22 mouse cellular contexts compared by ENCODE assay signal in the genomic region with DNA sequence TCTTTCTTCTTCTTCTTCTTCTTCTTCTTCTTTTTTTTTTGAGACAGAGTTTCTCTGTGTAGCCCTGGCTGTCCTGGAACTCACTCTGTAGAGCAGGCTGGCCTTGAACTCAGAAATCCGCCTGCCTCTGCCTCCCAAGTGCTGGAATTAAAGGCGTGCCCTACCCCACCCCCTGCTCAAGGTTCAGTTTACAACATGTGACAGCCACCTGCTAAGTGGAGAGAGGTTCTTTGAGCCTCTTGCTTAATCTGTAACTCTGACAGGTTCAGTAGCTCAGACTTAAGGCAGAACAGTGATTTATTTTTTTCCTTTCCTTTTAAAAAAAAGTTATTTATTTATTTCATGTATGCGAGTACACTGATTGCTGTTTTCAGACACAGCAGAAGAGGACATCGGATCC. TPM values are rescaled to one million over a fixed set of nuclear protein-coding genes. Genes with fewer than 3 reads are reported as not detected.
A peak's percentile ranks its signal among the peaks of the same experiment; 100 is the strongest.
DNase-seq lines count a peak whose midpoint lies in the region; ATAC-seq and TF ChIP-seq lines count a peak whose summit lies in the region.
"Not testable (repeated sequence)": the region's sequence is repeated elsewhere in the genome, so short reads cannot be mapped to it uniquely, and the experiment has no call there.
"Had no signal": no experiment of that assay in that cellular context is flagged by ENCODE, and none has a peak within 500 bp of the region (broad histone marks: within the 10 kb centered on the region; RNA-seq: fewer than 3 reads in every experiment).

No protein-coding gene starts in this region.

- WGBS in embryonic facial prominence, embryonic 15.5 days = 80% methylated on average over 4 of the region's 4 CpGs
- 53% methylated on average over 4 of the region's 4 CpGs for WGBS in liver, adult 2 months
- WGBS in small intestine, adult 2 months = 55% methylated on average over 4 of the region's 4 CpGs

- H3K4me1 ChIP-seq in ES-Bruce4 (ENCODE audit: control insufficient read depth, insufficient read depth, low read length); small intestine, adult 2 months (ENCODE audit: control insufficient read depth, insufficient read depth, insufficient read length, low read length): not testable (repeated sequence)
- H3K4me1 ChIP-seq in embryonic facial prominence, embryonic 15.5 days = peaks cover 14% of the 10 kb centered on the region
- H3K4me1 ChIP-seq in liver, adult 2 months (ENCODE audit: control insufficient read depth, insufficient read depth, low read length) = peaks cover 14% of the 10 kb centered on the region

- TF ChIP-seq CTCF in ES-Bruce4 (IDR thresholded peaks at IDR 0.05; ENCODE audit: low read depth, low read length); liver, adult 2 months (IDR thresholded peaks at IDR 0.05; ENCODE audit: low read depth, low read length); small intestine, adult 2 months (IDR thresholded peaks at IDR 0.05; ENCODE audit: extremely low read depth, insufficient read length, insufficient replicate concordance, low read depth, low read length): not testable (repeated sequence)

- not testable (repeated sequence) for TF ChIP-seq EP300 in ES-Bruce4 (IDR thresholded peaks at IDR 0.05; ENCODE audit: insufficient read depth, low read depth, low read length)

- not testable (repeated sequence) for H3K36me3 ChIP-seq in ES-Bruce4 (ENCODE audit: control insufficient read depth, insufficient read depth, low read length, poor library complexity, severe bottlenecking); embryonic facial prominence, embryonic 15.5 days; liver, adult 2 months (ENCODE audit: control insufficient read depth, insufficient read depth, low read length); small intestine, adult 2 months (ENCODE audit: control insufficient read depth, insufficient read depth, low read length)

- not testable (repeated sequence) for H3K4me3 ChIP-seq in ES-Bruce4 (ENCODE audit: low read depth, low read length); embryonic facial prominence, embryonic 15.5 days (replicated peaks); liver, adult 2 months (ENCODE audit: insufficient read depth, low read depth, low read length); small intestine, adult 2 months (ENCODE audit: low read depth, low read length)

- H3K27ac ChIP-seq in ES-Bruce4 (ENCODE audit: insufficient read depth, low read length) = peak overlapping the region; percentile 74
- H3K27ac ChIP-seq in embryonic facial prominence, embryonic 15.5 days (replicated peaks) = 0 out of 2 replicates have a peak overlapping the region, but pooled peaks have one; percentile 84
- H3K27ac ChIP-seq in liver, adult 2 months (replicated peaks; ENCODE audit: insufficient read depth, low read depth, low read length) = peak overlapping the region; percentile 83
- peak overlapping the region; percentile 96; the same call in 1 of the 2 replicates for H3K27ac ChIP-seq in small intestine, adult 2 months (ENCODE audit: insufficient read depth, low read depth, low read length)

- peak; percentile 73 for DNase-seq in R1 (ENCODE audit: low read depth, low spot score)
- DNase-seq in kidney, adult 11 months = peak; percentile 52
- DNase-seq in kidney, adult 9 months = peak; percentile 83
- peak; percentile 85 for DNase-seq in liver, adult 2 months (ENCODE audit: extremely low read depth, low read depth, low spot score)

- peak overlapping the region; percentile 30; the same call in 1 of the 2 replicates for H3K9ac ChIP-seq in ES-Bruce4 (ENCODE audit: low read depth, poor library complexity, severe bottlenecking)
- not testable (repeated sequence) for H3K9ac ChIP-seq in embryonic facial prominence, embryonic 15.5 days; liver, adult 2 months (ENCODE audit: low read depth, low read length)

- H3K27me3 ChIP-seq in ES-Bruce4 (ENCODE audit: control insufficient read depth, insufficient read depth, low read length, poor library complexity, severe bottlenecking); embryonic facial prominence, embryonic 15.5 days; liver, adult 2 months (ENCODE audit: control insufficient read depth, insufficient read depth, low read length); small intestine, adult 2 months (ENCODE audit: control insufficient read depth, insufficient read depth, low read length): not testable (repeated sequence)

- H3K9me3 ChIP-seq in ES-Bruce4 (replicated peaks; ENCODE audit: control insufficient read depth, insufficient read depth, low read length, poor library complexity, severe bottlenecking); embryonic facial prominence, embryonic 15.5 days (replicated peaks): not testable (repeated sequence)

- not testable (repeated sequence) for TF ChIP-seq POLR2A in ES-Bruce4 (IDR thresholded peaks at IDR 0.05; ENCODE audit: insufficient read depth, low read length); liver, adult 2 months (IDR thresholded peaks at IDR 0.05; ENCODE audit: extremely low read depth, insufficient read depth, low read length); small intestine, adult 2 months (IDR thresholded peaks at IDR 0.05; ENCODE audit: low read depth, low read length)

- H3K4me2 ChIP-seq in embryonic facial prominence, embryonic 15.5 days (replicated peaks) = not testable (repeated sequence)

- not testable (repeated sequence) for H3K79me2 ChIP-seq in liver, adult 2 months (ENCODE audit: control insufficient read depth, insufficient read depth, low read length)

- not testable (repeated sequence) for ATAC-seq in embryonic facial prominence, embryonic 15.5 days (ENCODE audit: insufficient number of reproducible peaks, low FRiP score, low TSS enrichment, low read depth)

RNA-seq across cellular contexts. Expression of a gene that starts 1.6 kb away (rescaled TPM):
- polyA plus RNA-seq in ES-Bruce4 (2011; ENCODE audit: insufficient read depth, insufficient read length, low read depth, missing spikeins) = 24.7 and 24.9 TPM in 2 replicates
- polyA plus RNA-seq in embryonic facial prominence, embryonic 15.5 days (2015; fragmentation: Nextera tagmentation; extraction: Ambion mirVana) = 29.2 and 31.8 TPM in 2 replicates
- 41.1 and 61.8 TPM in 2 replicates for total RNA-seq in liver, adult 2 months (2014; rRNA removed)
- polyA plus RNA-seq in liver, adult 2 months (2012; rRNA removed) = 64.6 and 73.6 TPM in 2 replicates
- 16.6 and 24.2 TPM in 2 replicates for polyA plus RNA-seq in small intestine, adult 2 months (2012; rRNA removed)

RNA-seq across cellular contexts. Expression of a gene that starts 18.4 kb away (rescaled TPM):
- not detected in 2 replicates for polyA plus RNA-seq in ES-Bruce4 (2011; ENCODE audit: insufficient read depth, insufficient read length, low read depth, missing spikeins)
- polyA plus RNA-seq in embryonic facial prominence, embryonic 15.5 days (2015; fragmentation: Nextera tagmentation; extraction: Ambion mirVana) = 1.8 and 2.4 TPM in 2 replicates
- 0.13 and 0.55 TPM in 2 replicates for total RNA-seq in liver, adult 2 months (2014; rRNA removed)
- polyA plus RNA-seq in liver, adult 2 months (2012; rRNA removed) = 0.43 TPM in 1 of 2 replicates, not detected in the other
- polyA plus RNA-seq in small intestine, adult 2 months (2012; rRNA removed) = 1.1 and 1.7 TPM in 2 replicates
- polyA plus RNA-seq: Patski had no signal

RNA-seq across cellular contexts. Expression of a gene that starts 55.2 kb away (rescaled TPM):
- not detected in 2 replicates for polyA plus RNA-seq in ES-Bruce4 (2011; ENCODE audit: insufficient read depth, insufficient read length, low read depth, missing spikeins)
- not detected in 2 replicates for polyA plus RNA-seq in embryonic facial prominence, embryonic 15.5 days (2015; fragmentation: Nextera tagmentation; extraction: Ambion mirVana)
- not detected in 2 replicates for total RNA-seq in liver, adult 2 months (2014; rRNA removed)
- 0.05 TPM in 1 of 2 replicates, not detected in the other for polyA plus RNA-seq in liver, adult 2 months (2012; rRNA removed)
- polyA plus RNA-seq in small intestine, adult 2 months (2012; rRNA removed) = 0.18 and 0.23 TPM in 2 replicates
- total RNA-seq: adrenal gland, postnatal 10 days; adrenal gland, postnatal 4 days; gastrocnemius, postnatal 14 days; heart, adult 8-10 months; heart, postnatal 25 days had no signal
- polyA plus RNA-seq: cortical plate, adult 2 months; embryonic facial prominence, embryonic 12.5 days; forebrain, embryonic 12.5 days; forebrain, embryonic 16.5 days; frontal cortex, adult 2 months; heart, embryonic 12.5 days; heart, embryonic 16.5 days; hindbrain, embryonic 10.5 days; hindbrain, embryonic 14.5 days; Patski had no signal
